Mouse (Mus musculus) erythroid progenitor cell, adult 5-6 weeks (primary cell): ENCODE data around the gene Gm20489. TPM values are rescaled to one million over a fixed set of nuclear protein-coding genes. Genes with fewer than 3 reads are reported as not detected.

ENCODE experiments used
- ATAC-seq: replicated peaks from 2 replicates; pipeline ENCODE4 v1.8.0; 2016; ENCODE audit warnings: moderate number of reproducible peaks, mild to moderate bottlenecking, moderate TSS enrichment, inconsistent platforms; ENCODE audit not compliant: poor library complexity, low FRiP score, severe bottlenecking
- total RNA-seq, 2 experiments: library from RNA; stranded (forward) in 1 of 2; stranded (reverse) in 1 of 2; fragments of 150-400 nt in 1 of 2; fragments of 186-747, 209-891 nt in 1 of 2; gene quantifications; 2 replicates each; pipeline versions ENCODE4 v1.2.3 to v1.2.4; 2015 to 2017; ENCODE audit warnings: low replicate concordance in 2 of 2

The Gm20489 gene
- total RNA-seq (2015; ENCODE audit: low replicate concordance): not detected in 2 replicates
- not detected in 2 replicates for total RNA-seq (2017; ENCODE audit: low replicate concordance)

DNA sequence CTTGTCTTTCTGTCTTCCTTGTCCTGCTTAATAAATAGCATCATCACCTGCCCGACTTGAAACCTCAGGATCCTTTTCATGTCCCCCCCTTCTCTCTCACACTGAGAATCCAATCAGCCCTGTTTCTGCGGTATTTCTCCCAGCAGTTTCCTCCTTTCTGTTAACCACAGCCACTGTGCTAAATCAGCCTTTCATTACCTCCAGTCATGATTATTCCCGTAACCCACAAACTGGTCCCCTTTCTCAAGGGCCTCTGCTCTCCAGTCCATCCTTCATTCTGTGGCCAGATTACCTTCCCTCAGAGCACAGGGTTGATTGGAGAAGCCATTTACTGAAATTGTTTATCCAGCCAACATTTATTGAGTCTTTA lies at the start of gene Gm20489:
Gene Gm20489 (minus strand): TSS at position 269 of the 370 bp plus-strand sequence.
- no peak for ATAC-seq

- no peak for ATAC-seq
Measured at GRCm38 (mm10) chrX:101313625-101314359, 45.0 kb upstream of the Gm20489 start.

DNA sequence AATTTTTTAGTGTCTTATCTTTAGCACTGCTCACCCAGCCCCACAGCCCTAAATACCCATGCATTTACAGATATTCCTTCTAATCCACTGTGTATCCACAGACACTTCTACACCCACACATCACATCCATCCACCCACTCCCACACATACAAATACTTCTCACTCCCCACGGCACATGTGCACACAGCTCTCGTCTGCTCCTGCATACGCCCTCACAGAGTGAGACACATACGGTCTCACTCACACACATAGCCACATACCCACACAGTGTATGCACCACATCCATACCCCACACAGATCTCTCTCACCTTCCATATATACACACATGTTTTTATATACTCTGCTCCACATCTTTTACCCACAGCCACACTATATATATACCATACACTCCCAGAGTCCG lies 40.5 kb upstream of the Gm20489 start:
- no peak for ATAC-seq

DNA sequence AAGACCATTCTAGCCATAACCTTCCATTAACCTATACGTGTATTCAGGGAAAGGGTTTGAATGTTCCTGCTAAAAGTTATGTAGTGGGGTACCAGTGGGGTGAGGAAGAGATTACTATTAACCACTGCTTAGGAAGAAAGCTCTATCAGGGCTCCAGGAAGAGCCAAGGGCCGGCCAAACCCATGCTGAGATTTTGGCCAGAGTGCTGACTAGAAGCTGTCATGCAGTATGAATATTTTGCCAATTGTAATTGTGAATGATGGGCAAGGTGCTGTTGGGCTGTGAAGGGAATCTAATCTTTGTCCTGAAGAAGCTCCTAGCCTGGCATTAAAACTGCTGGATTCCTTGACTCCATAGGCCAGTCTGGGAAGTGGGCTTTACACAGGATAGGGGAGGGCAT lies 35.8 kb upstream of the Gm20489 start:
- ATAC-seq: no peak

GRCm38 (mm10) chrX:101301654-101302053 lies 32.8 kb upstream of the Gm20489 start:
- ATAC-seq: no peak

DNA sequence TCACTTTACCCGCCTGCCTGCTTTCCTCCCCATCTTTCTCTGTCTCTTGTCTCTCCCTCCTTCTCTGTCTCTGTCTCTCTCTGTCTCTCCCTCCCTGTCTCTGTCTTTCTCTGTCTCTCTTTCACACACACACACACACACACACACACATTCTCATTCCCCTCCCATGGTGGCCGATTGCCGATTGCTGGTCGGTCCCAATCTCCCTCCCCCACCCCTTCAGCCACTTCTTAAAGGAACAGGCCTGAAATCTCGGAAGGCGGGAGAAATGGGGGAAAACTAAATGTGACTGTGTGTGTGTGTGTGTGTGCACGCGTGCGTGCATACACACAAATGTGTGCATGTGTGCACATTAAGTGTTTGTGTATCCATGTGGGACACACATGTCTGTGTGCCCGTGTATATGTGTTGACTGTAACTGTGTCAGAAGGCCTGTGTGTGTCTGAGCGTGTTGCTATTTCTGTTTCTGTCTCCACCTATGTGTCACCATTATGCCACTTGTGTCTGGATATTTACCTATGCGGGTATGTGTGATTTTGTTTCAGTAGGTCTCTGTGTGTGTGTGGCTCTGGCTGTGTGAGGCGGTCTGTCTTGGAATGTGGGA lies 31.7 kb upstream of the Gm20489 start:
- no peak for ATAC-seq

- no peak for ATAC-seq
Measured at GRCm38 (mm10) chrX:101299473-101300426, 30.9 kb upstream of the Gm20489 start.

DNA sequence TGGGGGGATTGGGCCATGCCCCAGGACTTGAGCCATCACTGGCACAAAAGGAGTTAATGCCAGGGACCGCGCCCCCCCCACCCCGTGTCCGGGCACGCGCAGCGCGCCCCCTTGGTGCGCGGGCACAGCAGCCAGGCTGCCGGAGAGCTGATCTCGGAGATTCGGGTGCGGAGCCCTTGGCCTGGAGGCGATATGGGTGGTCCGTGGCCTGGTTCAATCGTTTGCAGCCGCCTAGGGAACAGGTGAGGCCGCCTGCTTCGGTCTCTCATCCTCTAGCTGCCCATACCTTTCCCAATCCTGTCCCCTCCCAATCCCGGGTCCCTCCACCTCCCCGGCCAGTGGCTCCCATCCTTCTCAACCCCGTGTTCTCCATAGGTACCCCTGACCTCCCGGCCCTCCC lies 30.2 kb upstream of the Gm20489 start, which contains the start of gene Nlgn3:
Gene Nlgn3 (plus strand): TSS at position 114 of the 400 bp plus-strand sequence.
- no peak for ATAC-seq

GRCm38 (mm10) chrX:101290111-101290510 lies 21.3 kb upstream of the Gm20489 start:
- ATAC-seq: peak; percentile 55

DNA sequence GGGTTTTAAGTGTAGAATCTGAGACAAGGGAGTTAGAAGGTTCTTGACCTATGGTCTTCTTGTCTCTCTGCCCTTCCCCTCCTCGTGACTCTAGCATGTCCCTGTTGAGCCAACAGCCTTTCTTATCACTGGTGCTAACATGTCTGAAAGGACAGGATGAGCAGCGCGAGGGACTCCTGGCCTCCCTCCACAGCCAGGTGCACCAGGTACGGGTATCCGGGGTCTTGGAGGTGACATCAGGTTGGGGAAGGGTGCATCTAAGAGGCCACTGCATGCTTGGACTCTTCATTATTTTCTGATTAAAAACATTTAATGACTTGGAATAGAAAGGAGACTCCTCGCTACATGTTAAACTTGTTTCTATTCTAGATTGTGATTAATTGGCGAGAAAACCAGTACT lies 20.2 kb upstream of the Gm20489 start:
- ATAC-seq: no peak

GRCm38 (mm10) chrX:101288432-101288831 lies 19.6 kb upstream of the Gm20489 start:
- ATAC-seq: peak; percentile 53

- peak; percentile 85 for ATAC-seq
Measured at GRCm38 (mm10) chrX:101287543-101287942, 18.7 kb upstream of the Gm20489 start.

DNA sequence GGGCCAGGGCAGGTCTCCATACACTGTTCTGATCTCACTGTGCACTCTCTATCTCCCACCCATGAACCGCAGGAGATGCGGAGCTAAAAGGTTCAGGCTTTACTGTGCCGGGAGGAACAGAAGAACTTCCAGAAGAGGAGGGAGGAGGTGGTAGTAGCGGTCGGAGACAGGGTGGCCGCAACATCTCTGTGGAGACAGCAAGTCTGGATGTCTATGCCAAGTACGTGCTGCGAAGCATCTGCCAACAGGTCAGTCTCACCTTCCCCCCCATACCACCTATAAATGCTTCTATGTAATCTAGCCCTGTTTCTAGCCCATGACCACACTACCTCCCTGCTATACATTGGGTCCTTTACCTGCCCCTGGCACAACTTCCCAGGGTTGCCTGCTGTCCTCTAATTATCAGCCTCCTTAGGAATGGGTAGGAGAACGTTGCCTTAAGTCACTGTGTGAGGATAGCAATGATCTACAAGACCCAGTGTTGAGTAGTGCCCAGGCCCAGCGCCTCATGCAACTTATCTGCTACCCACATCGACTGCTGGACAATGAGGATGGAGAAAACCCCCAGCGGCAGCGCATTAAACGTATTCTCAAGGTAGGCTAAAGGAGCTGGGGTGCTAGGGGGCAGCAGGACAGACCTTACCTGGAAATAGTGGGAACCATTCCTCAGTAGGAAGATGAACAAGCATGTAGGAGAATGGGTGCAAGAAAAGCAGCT lies 17.3 kb upstream of the Gm20489 start:
- no peak for ATAC-seq

DNA sequence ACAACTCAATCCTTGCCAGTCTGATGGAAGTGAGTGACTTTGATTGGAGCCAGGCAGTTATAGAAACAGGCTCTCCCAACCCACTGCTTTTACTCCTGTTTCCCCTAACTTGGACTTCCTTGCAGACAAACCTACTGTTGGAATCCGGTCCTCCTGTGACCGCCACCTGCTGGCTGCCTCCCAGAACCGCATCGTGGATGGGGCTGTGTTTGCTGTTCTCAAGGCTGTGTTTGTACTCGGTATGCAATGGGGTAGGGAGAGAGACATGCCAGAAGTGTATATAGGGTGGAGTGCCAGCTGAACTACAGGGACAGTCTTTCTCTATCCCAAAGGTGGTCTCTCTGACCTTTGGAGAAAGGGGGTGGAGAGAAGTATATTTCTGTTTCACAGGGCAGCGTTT lies 16.7 kb upstream of the Gm20489 start:
- peak; percentile 68 for ATAC-seq

- no peak for ATAC-seq
Measured at GRCm38 (mm10) chrX:101282813-101283212, 14.0 kb upstream of the Gm20489 start.

GRCm38 (mm10) chrX:101273875-101274738 lies 5.3 kb upstream of the Gm20489 start, which contains the start of gene Med12:
Gene Med12 (plus strand): TSS chrX:101274030.
- peak; percentile 99 for ATAC-seq

DNA sequence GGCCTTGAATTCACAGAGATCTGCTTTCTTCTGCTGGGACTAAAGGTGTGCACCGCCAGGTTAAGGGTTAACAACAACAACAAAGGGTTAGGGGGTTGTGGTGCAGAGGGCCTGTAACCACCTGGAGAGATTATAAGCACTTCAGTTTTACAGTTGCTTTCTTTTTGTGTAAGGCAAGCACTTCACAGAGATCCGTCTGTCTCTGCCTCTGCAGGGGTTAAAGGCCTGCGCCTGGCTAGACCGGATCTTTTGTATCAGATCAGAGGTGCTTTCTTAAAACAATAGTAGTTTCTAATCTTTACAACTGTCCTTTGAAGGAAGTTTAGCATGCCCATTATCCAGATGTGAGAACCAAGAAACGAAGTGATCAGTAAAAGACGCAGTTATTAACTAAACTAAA lies 4.6 kb upstream of the Gm20489 start:
- no peak for ATAC-seq

- no peak for ATAC-seq
Measured at GRCm38 (mm10) chrX:101268025-101268754, 633 bp downstream of the Gm20489 start, which contains the start of gene Il2rg. Gene Il2rg (minus strand): TSS chrX:101268255.
